Mouse (Mus musculus) lung, postnatal 36 days (tissue): Measurements from ENCODE around the gene Prkar2a.
A peak's percentile ranks its signal among the peaks of the same experiment; 100 is the strongest.

Experiments used
- DNase-seq: peaks from one replicate; pipeline ENCODE4 v3.0.0; 2022; ENCODE audit warnings: mixed read lengths

The Prkar2a gene

GRCm38 (mm10) chr9:108753326-108753725, 64.2 kb downstream of the Prkar2a start:
- peak; percentile 70 for DNase-seq

GRCm38 (mm10) chr9:108753976-108754375, 64.9 kb downstream of the Prkar2a start:
- DNase-seq: no peak

- no peak for DNase-seq
Measured at GRCm38 (mm10) chr9:108754423-108754822, 65.3 kb downstream of the Prkar2a start.

GRCm38 (mm10) chr9:108757406-108757805, 68.3 kb downstream of the Prkar2a start:
- DNase-seq: no peak

- DNase-seq: no peak
Measured at GRCm38 (mm10) chr9:108759121-108759520, 70.0 kb downstream of the Prkar2a start.

- DNase-seq: peak; percentile 79
Measured at GRCm38 (mm10) chr9:108759805-108760204, 70.7 kb downstream of the Prkar2a start.

- DNase-seq: no peak
Measured at GRCm38 (mm10) chr9:108761561-108761960, 72.4 kb downstream of the Prkar2a start.

- DNase-seq: no peak
Measured at GRCm38 (mm10) chr9:108764971-108765370, 75.9 kb downstream of the Prkar2a start.

- DNase-seq: no peak
Measured at GRCm38 (mm10) chr9:108776614-108777013, 87.5 kb downstream of the Prkar2a start.

- no peak for DNase-seq
Measured at GRCm38 (mm10) chr9:108777276-108777675, 88.2 kb downstream of the Prkar2a start.

- no peak for DNase-seq
Measured at GRCm38 (mm10) chr9:108780959-108781358, 91.8 kb downstream of the Prkar2a start.

GRCm38 (mm10) chr9:108781891-108782290, 92.8 kb downstream of the Prkar2a start:
- DNase-seq: no peak

- DNase-seq: no peak
Measured at GRCm38 (mm10) chr9:108782836-108783547, 93.9 kb downstream of the Prkar2a start.

- peak; percentile 98 for DNase-seq
Measured at GRCm38 (mm10) chr9:108783548-108784463, 94.7 kb downstream of the Prkar2a start, which contains the start of gene Ip6k2. Gene Ip6k2 (plus strand): TSS chr9:108783796.

- DNase-seq: no peak
Measured at GRCm38 (mm10) chr9:108785416-108785815, 96.3 kb downstream of the Prkar2a start.

GRCm38 (mm10) chr9:108786494-108786893, 97.4 kb downstream of the Prkar2a start:
- DNase-seq: peak; percentile 58

- no peak for DNase-seq
Measured at GRCm38 (mm10) chr9:108787080-108787479, 98.0 kb downstream of the Prkar2a start.

GRCm38 (mm10) chr9:108788713-108789112, 99.6 kb downstream of the Prkar2a start:
- DNase-seq: no peak

- DNase-seq: no peak
Measured at GRCm38 (mm10) chr9:108792307-108792706, 103.2 kb downstream of the Prkar2a start.

- DNase-seq: no peak
Measured at GRCm38 (mm10) chr9:108792730-108793129, 103.6 kb downstream of the Prkar2a start.

- DNase-seq: no peak
Measured at GRCm38 (mm10) chr9:108795281-108795680, 106.2 kb downstream of the Prkar2a start.

- DNase-seq: peak; percentile 91
Measured at GRCm38 (mm10) chr9:108795762-108796161, 106.6 kb downstream of the Prkar2a start.

- peak; percentile 69 for DNase-seq
Measured at GRCm38 (mm10) chr9:108796351-108796981, 107.4 kb downstream of the Prkar2a start.
